Mouse (Mus musculus) heart, embryonic 11.5 days (tissue): ENCODE measurements around the gene Cd46. TPM values are rescaled to one million over a fixed set of nuclear protein-coding genes. Genes with fewer than 3 reads are reported as not detected.

Experiments used
- ATAC-seq: fragments of 200-750 bp; cut with Nextera tagmentation; replicated peaks from 2 replicates; pipeline ENCODE4 v1.8.0; 2017; ENCODE audit warnings: moderate library complexity; ENCODE audit not compliant: insufficient number of reproducible peaks, low FRiP score, low TSS enrichment
- H3K27ac ChIP-seq: fragments of 300-500 bp; sonication (generic); 2 replicates; pipeline ENCODE4 v1.5.1; 2014; ENCODE audit warnings: mild to moderate bottlenecking, low read depth, low read length
- H3K27me3 ChIP-seq: fragments of 300-500 bp; sonication (generic); 2 replicates; pipeline ENCODE4 v1.6.1; 2014; ENCODE audit warnings: mild to moderate bottlenecking, low read length, mixed read lengths; ENCODE audit not compliant: control insufficient read depth, insufficient read depth
- H3K36me3 ChIP-seq: fragments of 300-500 bp; sonication (generic); 2 replicates; pipeline ENCODE4 v1.6.1; 2014; ENCODE audit warnings: mild to moderate bottlenecking, low read length, moderate library complexity, mixed read lengths; ENCODE audit not compliant: control insufficient read depth, insufficient read depth
- H3K4me1 ChIP-seq: fragments of 300-500 bp; sonication (generic); 2 replicates; pipeline ENCODE4 v1.6.1; 2014; ENCODE audit warnings: low read length; ENCODE audit not compliant: control insufficient read depth, insufficient read depth
- H3K4me2 ChIP-seq: fragments of 300-500 bp; sonication (generic); 2 replicates; pipeline ENCODE4 v1.6.1; 2014; ENCODE audit warnings: mild to moderate bottlenecking, moderate library complexity
- H3K4me3 ChIP-seq: fragments of 300-500 bp; sonication (generic); 2 replicates; pipeline ENCODE4 v1.5.1; 2014; ENCODE audit warnings: low read depth, low read length
- H3K9ac ChIP-seq: fragments of 300-500 bp; sonication (generic); 2 replicates; pipeline ENCODE4 v1.6.1; 2014; ENCODE audit warnings: mild to moderate bottlenecking, low read depth, low read length, moderate library complexity
- H3K9me3 ChIP-seq: fragments of 300-500 bp; sonication (generic); replicated peaks from 2 replicates; pipeline ENCODE4 v1.6.1; 2016; ENCODE audit warnings: low read length; ENCODE audit not compliant: control insufficient read depth
- WGBS: fragments of 180-500 bp; shearing (Covaris S2); extraction: QIAGEN DNeasy Blood & Tissue Kit; methylation state at CpG from one replicate; pipeline ENCODE4 v1.1.7; 2014; ENCODE audit not compliant: insufficient replicate concordance; 5-methylcytosine and 5-hydroxymethylcytosine counted together
- polyA plus RNA-seq: library from polyadenylated mRNA; unstranded; fragments of >200 nt; fragmentation: Nextera tagmentation; extraction: Ambion mirVana; gene quantifications from 2 replicates; pipeline ENCODE4 v1.2.1, GENCODE M21; 2014

Gene Cd46
- polyA plus RNA-seq, 1 experiment from 2014 or later = 0.47 TPM

GRCm38 (mm10) chr1:195032738-195033137 is 59.3 kb downstream of the Cd46 start:
- no peaks in the 10 kb centered on the region for H3K27me3 ChIP-seq
- 44% methylated on average over 1 of the region's 1 CpGs for WGBS
- H3K9me3 ChIP-seq = no peaks in the 10 kb centered on the region
- H3K36me3 ChIP-seq = no peaks in the 10 kb centered on the region
- no peak overlapping the region for H3K4me2 ChIP-seq
- no peak overlapping the region for H3K27ac ChIP-seq
- 0 out of 2 replicates have a peak, but pooled peaks have one; percentile 7 for ATAC-seq
- H3K9ac ChIP-seq = no peak overlapping the region
- H3K4me3 ChIP-seq = no peak overlapping the region
- 0 out of 2 replicates have a peak, but pooled peaks cover 4% of the 10 kb centered on the region for H3K4me1 ChIP-seq

GRCm38 (mm10) chr1:195031786-195032185 is 60.3 kb downstream of the Cd46 start:
- no peak for ATAC-seq
- Histone ChIP-seq H3K27me3 (no peaks in the 10 kb centered on the region), H3K4me2 (no peak overlapping the region), H3K36me3 (no peaks in the 10 kb centered on the region), H3K4me3 (no peak overlapping the region), H3K27ac (no peak overlapping the region), H3K9ac (no peak overlapping the region), H3K4me1 (0 out of 2 replicates have a peak, but pooled peaks cover 4% of the 10 kb centered on the region), H3K9me3 (no peaks in the 10 kb centered on the region)

GRCm38 (mm10) chr1:195027507-195027906 is 64.5 kb downstream of the Cd46 start:
- H3K9me3 ChIP-seq = no peaks in the 10 kb centered on the region
- no peak overlapping the region for H3K27ac ChIP-seq
- 46% methylated on average over 1 of the region's 1 CpGs for whole genome bisulfite sequencing
- no peak for ATAC-seq
- no peaks in the 10 kb centered on the region for H3K36me3 ChIP-seq
- H3K4me1 ChIP-seq = no peaks in the 10 kb centered on the region
- no peak overlapping the region for H3K4me2 ChIP-seq
- H3K4me3 ChIP-seq = no peak overlapping the region
- H3K9ac ChIP-seq = no peak overlapping the region
- H3K27me3 ChIP-seq = no peaks in the 10 kb centered on the region

- no peak overlapping the region for H3K27ac ChIP-seq
- no peak for ATAC-seq
- no peaks in the 10 kb centered on the region for H3K4me1 ChIP-seq
- no peaks in the 10 kb centered on the region for H3K36me3 ChIP-seq
- no peak overlapping the region for H3K9ac ChIP-seq
- no peak overlapping the region for H3K4me2 ChIP-seq
- H3K9me3 ChIP-seq = no peaks in the 10 kb centered on the region
- H3K27me3 ChIP-seq = no peaks in the 10 kb centered on the region
- 83% methylated on average over 1 of the region's 1 CpGs for WGBS
- H3K4me3 ChIP-seq = no peak overlapping the region
Measured at GRCm38 (mm10) chr1:195023848-195024247, 68.2 kb downstream of the Cd46 start.

GRCm38 (mm10) chr1:195021831-195022230 is 70.2 kb downstream of the Cd46 start:
- no peak overlapping the region for H3K27ac ChIP-seq
- no peak overlapping the region for H3K4me2 ChIP-seq
- no peak overlapping the region for H3K9ac ChIP-seq
- WGBS = 75% methylated on average over 2 of the region's 2 CpGs
- H3K27me3 ChIP-seq = no peaks in the 10 kb centered on the region
- no peaks in the 10 kb centered on the region; the same call in 1 of the 2 replicates for H3K4me1 ChIP-seq
- no peaks in the 10 kb centered on the region for H3K9me3 ChIP-seq
- no peak for ATAC-seq
- no peak overlapping the region for H3K4me3 ChIP-seq
- H3K36me3 ChIP-seq = no peaks in the 10 kb centered on the region

GRCm38 (mm10) chr1:195019062-195019600 is 72.9 kb downstream of the Cd46 start:
- Histone ChIP-seq H3K4me2 (no peak overlapping the region), H3K9me3 (no peaks in the 10 kb centered on the region), H3K27ac (no peak overlapping the region), H3K4me3 (no peak overlapping the region), H3K27me3 (no peaks in the 10 kb centered on the region), H3K9ac (no peak overlapping the region), H3K4me1 (no peaks in the 10 kb centered on the region; the same call in 1 of the 2 replicates), H3K36me3 (no peaks in the 10 kb centered on the region)
- 94% methylated on average over 5 of the region's 5 CpGs for WGBS
- no peak for ATAC-seq

GRCm38 (mm10) chr1:195018089-195018999 is 73.7 kb downstream of the Cd46 start:
- Histone ChIP-seq H3K4me1 (no peaks in the 10 kb centered on the region; the same call in 1 of the 2 replicates), H3K9me3 (no peaks in the 10 kb centered on the region), H3K4me2 (no peak overlapping the region), H3K36me3 (no peaks in the 10 kb centered on the region), H3K4me3 (no peak overlapping the region), H3K27me3 (no peaks in the 10 kb centered on the region), H3K27ac (no peak overlapping the region), H3K9ac (no peak overlapping the region)
- WGBS = 84% methylated on average over 9 of the region's 9 CpGs
- no peak for ATAC-seq

GRCm38 (mm10) chr1:195017626-195018025 is 74.4 kb downstream of the Cd46 start:
- no peaks in the 10 kb centered on the region; the same call in 1 of the 2 replicates for H3K4me1 ChIP-seq
- no peaks in the 10 kb centered on the region for H3K27me3 ChIP-seq
- no peaks in the 10 kb centered on the region for H3K9me3 ChIP-seq
- no peak overlapping the region for H3K9ac ChIP-seq
- H3K4me2 ChIP-seq = no peak overlapping the region
- no peak for ATAC-seq
- H3K36me3 ChIP-seq = no peaks in the 10 kb centered on the region
- WGBS = 67% methylated on average over 4 of the region's 4 CpGs
- H3K27ac ChIP-seq = no peak overlapping the region
- H3K4me3 ChIP-seq = no peak overlapping the region
